Mouse (Mus musculus): ENCODE results near the gene Rsph6a.
A peak's percentile ranks its signal among the peaks of the same experiment; 100 is the strongest.

Gene Rsph6a

GRCm38 (mm10) chr7:19098811-19099210, 44.3 kb downstream of the Rsph6a start:
- no peak for DNase-seq (ENCODE audit: low spot score in 2 of 2)

GRCm38 (mm10) chr7:19100290-19100689, 45.8 kb downstream of the Rsph6a start:
- no peak for DNase-seq (ENCODE audit: low spot score in 2 of 2)

GRCm38 (mm10) chr7:19103741-19104140, 49.3 kb downstream of the Rsph6a start:
- no peak for DNase-seq (ENCODE audit: low spot score in 2 of 2)

- DNase-seq (ENCODE audit: low spot score in 2 of 2) = no peak
Measured at GRCm38 (mm10) chr7:19104486-19104885, 50.0 kb downstream of the Rsph6a start.

GRCm38 (mm10) chr7:19107436-19107835, 52.9 kb downstream of the Rsph6a start:
- no peak for DNase-seq (ENCODE audit: low spot score in 2 of 2)

GRCm38 (mm10) chr7:19109565-19109964, 55.1 kb downstream of the Rsph6a start:
- DNase-seq (ENCODE audit: low spot score in 2 of 2) = no peak

GRCm38 (mm10) chr7:19118028-19118771, 63.7 kb downstream of the Rsph6a start, which contains the start of gene Gm4969:
Gene Gm4969, minus strand, starts transcription at chr7:19118368.
- DNase-seq (ENCODE audit: low spot score in 2 of 2) = peak; percentile 52 to 75

GRCm38 (mm10) chr7:19119083-19119482, 64.6 kb downstream of the Rsph6a start:
- no peak for DNase-seq (ENCODE audit: low spot score in 2 of 2)

GRCm38 (mm10) chr7:19119631-19120429, 65.3 kb downstream of the Rsph6a start, which contains the start of gene Fbxo46:
Gene Fbxo46, plus strand, starts transcription at chr7:19119859.
- DNase-seq (ENCODE audit: low spot score in 2 of 2) = peak; percentile 89 to 91

GRCm38 (mm10) chr7:19121686-19122085, 67.2 kb downstream of the Rsph6a start:
- no peak for DNase-seq (ENCODE audit: low spot score in 2 of 2)

Data from spleen, postnatal 4 days (tissue).